In genomic region chr9:24347011-24347410, GRCm38 (mm10) we compare ENCODE assay signal across 17 mouse cellular contexts.
"Had no signal": no experiment of that assay in that cellular context is flagged by ENCODE, and none has a peak within 500 bp of the region (broad histone marks: within the 10 kb centered on the region; RNA-seq: fewer than 3 reads in every experiment).

No protein-coding gene starts in this region.

- ATAC-seq: liver, embryonic 12.5 days; liver, postnatal 0 days; lung, postnatal 0 days; midbrain, embryonic 13.5 days; midbrain, embryonic 15.5 days; midbrain, embryonic 16.5 days had no signal

- DNase-seq: left cerebral cortex, postnatal 4 days; liver; liver, embryonic 13.5 days; liver, postnatal 0 days; lung, adult 18-20 months; lung, adult 2 months; lung, embryonic 14.5 days; lung, postnatal 10 days; lung, postnatal 14 days; lung, postnatal 36 days; lung, postnatal 4 days; midbrain, embryonic 14.5 days had no signal
